Mouse (Mus musculus) forebrain, embryonic 12.5 days (tissue): Measurements from ENCODE around the gene Poc1b. TPM values are rescaled to one million over a fixed set of nuclear protein-coding genes. Genes with fewer than 3 reads are reported as not detected.
A peak's percentile ranks its signal among the peaks of the same experiment; 100 is the strongest.

Source experiments
- ATAC-seq: fragments of 200-750 bp; cut with Nextera tagmentation; 2 replicates; pipeline ENCODE4 v1.8.0; 2017; ENCODE audit warnings: moderate TSS enrichment; ENCODE audit not compliant: low FRiP score
- H3K27ac ChIP-seq: fragments of 300-500 bp; sonication (generic); 2 replicates; pipeline ENCODE4 v1.5.1; 2016; ENCODE audit warnings: mild to moderate bottlenecking
- H3K27me3 ChIP-seq: fragments of 300-500 bp; sonication (generic); 2 replicates; pipeline ENCODE4 v1.6.1; 2016; ENCODE audit warnings: mild to moderate bottlenecking
- H3K36me3 ChIP-seq: fragments of 300-500 bp; sonication (generic); replicated peaks from 2 replicates; pipeline ENCODE4 v1.6.1; 2016; ENCODE audit warnings: mild to moderate bottlenecking
- H3K4me1 ChIP-seq: fragments of 300-500 bp; sonication (generic); 2 replicates; pipeline ENCODE4 v1.6.1; 2016
- H3K4me2 ChIP-seq: fragments of 300-500 bp; sonication (generic); 2 replicates; pipeline ENCODE4 v1.6.1; 2016; ENCODE audit warnings: mild to moderate bottlenecking, moderate library complexity
- H3K4me3 ChIP-seq: fragments of 300-500 bp; sonication (generic); replicated peaks from 2 replicates; pipeline ENCODE4 v1.5.1; 2016; ENCODE audit warnings: mild to moderate bottlenecking
- H3K9ac ChIP-seq: fragments of 300-500 bp; sonication (generic); 2 replicates; pipeline ENCODE4 v1.6.1; 2016; ENCODE audit warnings: mild to moderate bottlenecking
- H3K9me3 ChIP-seq: fragments of 300-500 bp; sonication (generic); 2 replicates; pipeline ENCODE4 v1.6.1; 2016
- WGBS: fragments of 180-500 bp; shearing (Covaris S2); methylation state at CpG from one replicate; pipeline ENCODE4 v1.1.7; 2016; 5-methylcytosine and 5-hydroxymethylcytosine counted together
- polyA plus RNA-seq: library from polyadenylated mRNA; unstranded; fragments of >200 nt; fragmentation: Nextera tagmentation; extraction: Ambion mirVana; gene quantifications from 2 replicates; pipeline ENCODE4 v1.2.1, GENCODE M21; 2016

Gene Poc1b
- polyA plus RNA-seq, 1 experiment from 2014 or later = 24.6 TPM

DNA sequence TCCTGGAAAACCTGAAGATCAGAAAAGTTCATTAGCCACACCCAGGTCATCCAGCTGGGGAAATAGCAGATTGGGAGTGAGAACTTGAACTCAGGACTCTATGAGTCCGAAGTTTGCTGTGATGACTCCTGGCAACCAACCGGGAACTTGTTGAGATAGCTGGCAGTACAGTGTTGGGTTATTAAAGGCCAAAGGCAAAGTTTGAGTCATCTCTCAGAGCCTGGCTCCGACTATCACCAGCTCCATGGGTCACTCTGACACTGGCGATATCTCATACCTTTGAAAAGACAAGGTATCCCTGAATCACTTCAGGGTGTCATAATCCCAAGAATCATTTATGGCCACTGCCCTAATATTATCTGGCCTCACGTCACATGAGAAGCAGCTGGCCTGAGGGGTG lies 119.9 kb downstream of the Poc1b start:
- H3K4me3 ChIP-seq = no peak overlapping the region
- no peak overlapping the region for H3K27ac ChIP-seq
- H3K4me1 ChIP-seq = peaks cover 18% of the 10 kb centered on the region
- no peak overlapping the region for H3K4me2 ChIP-seq
- no peaks in the 10 kb centered on the region for H3K9me3 ChIP-seq
- WGBS = 89% methylated on average over 5 of the region's 5 CpGs
- ATAC-seq = no peak
- peaks cover 5% of the 10 kb centered on the region; the same call in 1 of the 2 replicates for H3K27me3 ChIP-seq
- H3K9ac ChIP-seq = no peak overlapping the region
- H3K36me3 ChIP-seq = no peaks in the 10 kb centered on the region

DNA sequence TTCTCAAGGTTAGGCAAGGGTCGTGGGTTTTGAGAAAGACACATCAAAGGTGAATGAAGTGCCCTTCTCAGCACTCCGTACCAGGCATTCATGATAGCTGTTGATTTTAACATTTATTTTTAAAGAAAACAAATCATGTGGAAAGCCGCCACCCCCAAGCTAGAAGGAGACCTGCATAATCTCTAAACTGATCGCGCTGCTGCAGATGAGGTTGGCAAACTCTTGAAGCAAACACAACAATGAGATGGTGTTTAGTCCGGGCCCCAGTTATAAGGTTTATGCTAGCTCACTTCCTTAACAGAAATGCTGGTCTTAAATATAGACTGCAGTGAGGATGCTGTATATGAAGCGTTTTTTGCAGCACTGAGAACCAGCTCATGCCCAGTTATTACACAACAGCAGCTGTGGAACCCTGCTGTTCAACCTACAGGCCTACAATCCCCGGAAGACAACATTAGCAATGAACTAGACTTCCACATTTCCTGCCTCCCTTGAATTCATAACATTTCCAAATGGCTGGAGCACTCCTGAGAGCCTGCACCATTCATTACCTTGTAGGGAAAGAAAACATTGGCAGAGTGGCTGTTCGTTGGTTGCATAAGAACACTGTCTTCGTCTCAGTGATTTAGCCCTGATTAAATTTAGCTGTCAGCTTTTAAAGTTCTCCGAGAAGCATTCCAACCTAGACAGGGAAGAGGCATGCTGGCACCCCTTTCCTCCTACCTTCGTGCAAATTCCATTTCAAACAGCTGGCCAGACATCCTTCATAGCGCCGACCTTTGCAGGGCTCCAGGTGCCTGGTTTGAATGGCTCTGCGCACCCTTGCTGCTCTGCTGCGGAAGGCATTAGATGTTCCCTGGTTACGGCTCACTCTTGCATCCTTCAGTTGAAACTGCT lies 121.4 kb downstream of the Poc1b start:
- Histone ChIP-seq H3K9ac (no peak overlapping the region), H3K27me3 (peaks cover 5% of the 10 kb centered on the region; the same call in 1 of the 2 replicates), H3K4me1 (peaks cover 18% of the 10 kb centered on the region), H3K4me2 (0 out of 2 replicates have a peak overlapping the region, but pooled peaks have one; percentile 15), H3K4me3 (no peak overlapping the region), H3K9me3 (no peaks in the 10 kb centered on the region), H3K36me3 (no peaks in the 10 kb centered on the region), H3K27ac (0 out of 2 replicates have a peak overlapping the region, but pooled peaks have one; percentile 8)
- no peak for ATAC-seq
- WGBS = 35% methylated on average over 17 of the region's 17 CpGs

DNA sequence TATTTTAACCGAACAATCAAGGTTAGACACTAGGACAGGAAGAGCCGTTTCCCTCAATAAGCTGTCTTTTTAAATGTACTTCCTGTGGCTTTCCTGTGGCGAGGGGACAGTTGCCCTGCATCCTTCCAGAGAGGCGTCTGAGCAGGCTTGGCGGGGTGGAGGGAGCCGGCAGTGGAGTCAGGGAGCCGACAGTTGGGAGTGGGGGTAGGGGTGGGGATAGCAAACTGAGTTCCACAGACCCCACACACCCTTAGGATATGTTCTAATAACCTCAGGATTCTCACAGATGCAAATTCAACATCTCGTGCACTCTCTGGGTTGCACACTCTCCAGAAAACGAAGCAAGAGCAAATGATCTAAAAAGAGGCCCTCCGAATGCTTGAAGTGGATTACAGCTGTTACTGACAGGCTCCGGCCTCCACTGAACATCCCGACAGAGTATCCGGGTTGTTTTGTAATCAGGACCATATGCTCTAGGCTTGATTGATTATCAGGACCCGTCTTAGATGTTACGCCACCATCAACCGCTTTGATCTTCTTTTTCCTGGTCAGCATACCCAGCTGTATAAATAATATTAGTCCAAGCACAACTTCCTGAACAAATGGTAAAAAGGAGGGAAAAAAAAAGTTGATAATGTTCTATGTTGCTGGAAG lies 122.3 kb downstream of the Poc1b start:
- ATAC-seq = no peak
- no peaks in the 10 kb centered on the region for H3K36me3 ChIP-seq
- no peak overlapping the region for H3K4me3 ChIP-seq
- WGBS = 19% methylated on average over 16 of the region's 16 CpGs
- H3K27me3 ChIP-seq = peaks cover 5% of the 10 kb centered on the region; the same call in 1 of the 2 replicates
- H3K9me3 ChIP-seq = no peaks in the 10 kb centered on the region
- peaks cover 18% of the 10 kb centered on the region for H3K4me1 ChIP-seq
- H3K4me2 ChIP-seq = peak overlapping the region; percentile 34
- no peak overlapping the region for H3K9ac ChIP-seq
- no peak overlapping the region for H3K27ac ChIP-seq

DNA sequence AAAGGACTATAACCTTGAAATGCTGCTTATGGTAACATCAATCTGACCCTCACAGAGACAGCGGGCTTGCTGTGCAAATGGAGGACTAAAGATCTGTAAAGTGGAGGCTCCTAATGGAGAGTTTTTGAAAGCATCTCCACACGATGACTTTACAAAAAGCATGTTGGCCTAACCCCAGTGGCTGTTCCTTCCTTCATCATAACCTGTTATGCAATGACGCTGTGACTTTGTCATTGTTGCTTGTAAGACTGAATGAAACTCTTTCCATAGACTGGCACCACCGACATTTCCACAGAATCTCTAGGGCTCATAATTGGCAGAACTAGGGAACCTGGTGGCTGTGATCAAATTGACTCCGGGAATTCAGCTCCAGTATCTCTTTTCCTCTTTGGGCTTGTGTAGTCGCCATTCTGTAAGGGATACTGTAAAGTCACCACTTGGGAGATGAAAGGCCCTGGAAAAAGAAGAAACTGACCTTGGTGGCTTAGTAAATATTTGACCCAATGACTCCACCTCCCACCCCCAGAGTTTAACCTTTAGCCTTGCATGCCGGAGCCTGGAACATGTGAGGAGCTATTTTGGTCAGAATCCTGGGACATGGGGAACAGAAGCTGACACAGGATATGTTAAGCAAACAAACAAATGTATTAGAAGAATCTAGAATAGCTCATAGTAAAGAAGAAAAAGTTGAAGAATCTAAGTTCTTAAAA lies 125.8 kb downstream of the Poc1b start:
- Histone ChIP-seq H3K4me1 (peaks cover 17% of the 10 kb centered on the region), H3K9me3 (no peaks in the 10 kb centered on the region), H3K27ac (no peak overlapping the region), H3K36me3 (no peaks in the 10 kb centered on the region), H3K27me3 (peaks cover 5% of the 10 kb centered on the region; the same call in 1 of the 2 replicates), H3K4me3 (no peak overlapping the region), H3K4me2 (no peak overlapping the region), H3K9ac (no peak overlapping the region)
- WGBS = 78% methylated on average over 7 of the region's 7 CpGs
- no peak for ATAC-seq

DNA sequence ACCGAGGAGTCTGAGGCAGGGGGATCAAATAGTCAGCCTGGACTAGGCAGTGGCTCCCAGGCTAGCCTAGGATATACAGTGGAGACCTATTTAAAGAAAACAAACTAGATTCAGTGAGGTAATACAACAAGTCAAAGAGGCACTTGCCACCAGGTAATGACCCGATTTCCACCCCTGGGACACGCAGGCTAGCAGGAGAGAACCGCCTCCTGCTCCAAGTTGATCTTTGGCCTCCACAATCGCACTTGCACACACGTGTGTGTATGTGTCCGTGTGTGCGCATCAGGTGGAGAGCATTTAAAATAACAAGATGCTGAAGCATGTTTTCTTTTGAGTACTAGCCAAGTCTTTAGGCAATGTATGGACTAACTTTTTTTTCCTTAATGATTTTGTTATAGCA lies 127.5 kb downstream of the Poc1b start:
- H3K27ac ChIP-seq = no peak overlapping the region
- no peaks in the 10 kb centered on the region for H3K9me3 ChIP-seq
- no peak overlapping the region for H3K4me3 ChIP-seq
- peaks cover 2% of the 10 kb centered on the region; the same call in 1 of the 2 replicates for H3K4me1 ChIP-seq
- 95% methylated on average over 8 of the region's 8 CpGs for WGBS
- H3K36me3 ChIP-seq = no peaks in the 10 kb centered on the region
- H3K9ac ChIP-seq = no peak overlapping the region
- no peak overlapping the region for H3K4me2 ChIP-seq
- no peak for ATAC-seq
- H3K27me3 ChIP-seq = no peaks in the 10 kb centered on the region

DNA sequence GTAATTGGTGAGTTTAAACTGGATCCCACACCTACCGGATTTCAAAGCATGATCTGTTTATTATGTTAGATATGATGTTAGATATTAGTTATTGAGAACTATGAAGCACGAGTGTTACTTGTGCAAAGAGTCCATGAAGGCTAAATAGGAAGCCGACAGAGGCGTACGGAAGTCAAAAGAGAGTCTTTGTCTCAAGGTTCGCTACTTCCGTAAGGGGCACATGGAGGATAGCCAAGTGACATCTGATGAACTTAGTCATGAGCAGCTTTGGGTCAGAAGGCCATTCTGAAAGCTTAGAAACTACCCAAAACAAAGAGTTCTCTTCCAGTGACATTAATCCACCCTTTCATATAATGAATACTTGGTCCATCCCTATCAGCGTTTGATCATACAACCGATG lies 128.2 kb downstream of the Poc1b start:
- H3K9me3 ChIP-seq = no peaks in the 10 kb centered on the region
- H3K4me2 ChIP-seq = no peak overlapping the region
- no peaks in the 10 kb centered on the region for H3K27me3 ChIP-seq
- no peaks in the 10 kb centered on the region for H3K4me1 ChIP-seq
- 93% methylated on average over 9 of the region's 9 CpGs for WGBS
- no peak for ATAC-seq
- no peak overlapping the region for H3K9ac ChIP-seq
- H3K27ac ChIP-seq = no peak overlapping the region
- H3K36me3 ChIP-seq = no peaks in the 10 kb centered on the region
- no peak overlapping the region for H3K4me3 ChIP-seq

DNA sequence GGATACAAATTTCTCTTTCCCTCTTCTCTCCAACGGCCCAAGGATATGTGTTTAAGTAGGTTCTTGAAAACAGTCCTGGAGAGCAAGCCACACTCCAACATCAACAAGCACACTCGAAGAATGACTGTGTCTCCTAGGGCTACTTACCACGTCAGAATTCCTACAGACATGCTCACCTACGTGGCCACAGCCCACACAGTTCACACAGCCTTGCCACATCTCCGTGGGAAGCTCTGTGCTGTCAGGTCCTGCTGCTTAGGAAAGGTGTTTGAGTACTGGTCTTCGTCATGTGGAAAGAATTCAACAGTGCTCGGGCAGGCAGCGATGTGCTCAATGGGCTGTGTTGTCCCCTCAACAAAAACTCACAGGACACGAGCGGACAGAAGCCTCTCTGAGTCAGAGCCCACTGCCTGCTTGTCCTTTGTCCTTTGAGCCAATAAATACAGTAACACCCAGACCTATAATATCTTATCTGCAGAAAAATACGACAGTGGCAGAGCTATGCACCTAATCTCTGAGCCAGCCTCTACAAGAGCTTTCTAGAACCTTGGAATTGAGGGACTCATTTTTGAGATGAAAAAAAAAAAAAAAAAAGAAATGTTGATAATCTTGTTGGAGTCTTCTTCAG lies 130.5 kb downstream of the Poc1b start:
- Histone ChIP-seq H3K27ac (no peak overlapping the region), H3K9me3 (no peaks in the 10 kb centered on the region), H3K4me3 (no peak overlapping the region), H3K9ac (no peak overlapping the region), H3K4me1 (no peaks in the 10 kb centered on the region), H3K4me2 (no peak overlapping the region), H3K36me3 (no peaks in the 10 kb centered on the region), H3K27me3 (no peaks in the 10 kb centered on the region)
- ATAC-seq = no peak
- WGBS = 84% methylated on average over 11 of the region's 11 CpGs

DNA sequence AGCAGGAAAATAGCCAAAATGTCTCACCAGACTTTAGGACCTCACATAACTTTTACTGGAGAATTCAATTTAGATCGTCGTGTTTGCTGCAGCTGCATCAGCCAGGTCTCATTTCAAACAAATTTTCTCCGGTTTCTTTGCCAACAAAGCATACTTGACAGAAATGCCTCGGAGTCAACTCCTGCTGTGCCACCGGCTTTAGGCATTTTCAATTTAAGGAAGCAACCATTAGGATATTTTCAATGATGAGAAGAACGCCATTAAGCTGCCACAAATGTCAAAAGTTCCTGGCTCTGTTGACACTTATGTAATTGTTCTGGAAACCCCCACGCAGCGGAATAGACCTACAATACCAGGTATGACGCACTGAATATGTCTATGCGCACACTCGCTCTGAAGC lies 131.7 kb downstream of the Poc1b start:
- H3K36me3 ChIP-seq = no peaks in the 10 kb centered on the region
- no peak overlapping the region for H3K9ac ChIP-seq
- no peaks in the 10 kb centered on the region for H3K4me1 ChIP-seq
- H3K27me3 ChIP-seq = no peaks in the 10 kb centered on the region
- no peak overlapping the region for H3K4me2 ChIP-seq
- H3K27ac ChIP-seq = no peak overlapping the region
- no peaks in the 10 kb centered on the region for H3K9me3 ChIP-seq
- H3K4me3 ChIP-seq = no peak overlapping the region
- ATAC-seq = no peak
- 80% methylated on average over 11 of the region's 11 CpGs for WGBS

DNA sequence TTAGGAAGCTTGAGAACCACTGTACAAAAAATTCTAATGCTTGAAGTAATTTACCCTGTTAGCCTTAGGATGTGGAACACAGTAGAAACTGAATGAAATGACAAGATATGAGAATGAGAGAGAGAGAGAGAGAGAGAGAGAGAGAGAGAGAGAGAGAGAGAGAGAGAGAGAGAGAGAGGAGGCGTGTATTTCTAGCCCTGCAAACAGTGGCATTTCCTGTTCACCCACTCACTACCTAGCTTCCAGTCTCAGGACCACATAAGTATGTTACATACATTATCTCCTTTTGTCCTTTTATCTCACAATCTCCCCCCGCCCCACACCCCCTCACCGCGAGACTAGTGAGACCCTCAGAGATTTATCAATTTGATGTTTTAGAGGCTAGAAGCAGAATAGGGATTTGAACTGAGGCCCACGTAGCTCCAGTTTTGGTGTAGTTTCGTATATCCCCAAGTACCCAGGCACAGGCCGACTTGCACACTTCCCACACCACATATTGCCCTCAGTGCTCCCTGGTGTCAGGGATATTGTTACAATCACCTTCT lies 134.5 kb downstream of the Poc1b start:
- ATAC-seq = no peak
- no peak overlapping the region for H3K9ac ChIP-seq
- H3K4me2 ChIP-seq = no peak overlapping the region
- WGBS = 90% methylated on average over 7 of the region's 7 CpGs
- no peak overlapping the region for H3K27ac ChIP-seq
- H3K4me1 ChIP-seq = 0 out of 2 replicates have a peak, but pooled peaks cover 2% of the 10 kb centered on the region
- no peak overlapping the region for H3K4me3 ChIP-seq
- no peaks in the 10 kb centered on the region for H3K36me3 ChIP-seq
- H3K9me3 ChIP-seq = no peaks in the 10 kb centered on the region
- 0 out of 2 replicates have a peak, but pooled peaks cover 2% of the 10 kb centered on the region for H3K27me3 ChIP-seq

DNA sequence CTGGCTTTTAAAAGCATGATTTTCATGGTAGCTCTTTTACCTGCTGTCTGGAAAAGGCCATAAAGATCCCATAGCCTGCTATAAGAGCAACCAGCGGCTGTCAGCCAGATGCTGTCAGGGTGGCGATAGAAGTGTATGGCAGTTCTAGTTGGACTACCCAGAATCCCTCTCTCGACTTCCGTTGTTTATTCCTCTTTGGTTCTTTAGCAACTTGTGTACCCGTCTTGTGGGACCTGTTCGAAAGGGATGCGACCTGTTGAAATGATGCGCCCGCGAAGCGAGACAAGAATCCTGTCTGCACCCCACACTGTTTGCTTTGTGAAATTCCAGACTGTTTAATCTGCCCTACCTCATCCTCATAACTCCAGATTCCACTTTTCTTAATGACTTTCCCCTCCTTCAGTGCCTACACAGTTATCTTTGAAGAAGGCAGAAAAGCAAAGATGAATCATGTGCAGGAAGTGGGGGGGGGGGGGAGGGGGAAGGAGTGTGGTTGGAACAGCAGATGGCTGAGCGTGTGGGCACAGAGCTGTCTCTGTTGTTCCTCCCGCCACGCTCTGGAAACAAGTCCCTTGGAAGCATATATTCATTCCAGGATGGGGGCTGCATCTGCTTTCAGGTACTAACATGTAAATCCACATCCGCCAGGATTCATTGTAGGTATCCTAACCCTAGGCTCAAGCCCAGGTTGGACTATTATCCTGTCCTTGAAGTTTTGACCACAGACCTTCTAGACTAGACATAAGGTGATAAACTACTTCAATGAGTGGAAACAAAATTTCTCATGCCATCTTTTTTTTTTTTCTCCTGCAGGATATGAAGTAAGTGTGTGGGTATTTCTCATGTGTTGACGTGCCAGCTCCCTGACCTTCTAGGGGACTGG lies 135.2 kb downstream of the Poc1b start:
- no peak overlapping the region for H3K27ac ChIP-seq
- H3K27me3 ChIP-seq = 0 out of 2 replicates have a peak, but pooled peaks cover 2% of the 10 kb centered on the region
- H3K36me3 ChIP-seq = no peaks in the 10 kb centered on the region
- no peak overlapping the region for H3K9ac ChIP-seq
- 0 out of 2 replicates have a peak, but pooled peaks cover 2% of the 10 kb centered on the region for H3K4me1 ChIP-seq
- WGBS = 84% methylated on average over 16 of the region's 16 CpGs
- no peak overlapping the region for H3K4me2 ChIP-seq
- H3K4me3 ChIP-seq = no peak overlapping the region
- no peak for ATAC-seq
- no peaks in the 10 kb centered on the region for H3K9me3 ChIP-seq

DNA sequence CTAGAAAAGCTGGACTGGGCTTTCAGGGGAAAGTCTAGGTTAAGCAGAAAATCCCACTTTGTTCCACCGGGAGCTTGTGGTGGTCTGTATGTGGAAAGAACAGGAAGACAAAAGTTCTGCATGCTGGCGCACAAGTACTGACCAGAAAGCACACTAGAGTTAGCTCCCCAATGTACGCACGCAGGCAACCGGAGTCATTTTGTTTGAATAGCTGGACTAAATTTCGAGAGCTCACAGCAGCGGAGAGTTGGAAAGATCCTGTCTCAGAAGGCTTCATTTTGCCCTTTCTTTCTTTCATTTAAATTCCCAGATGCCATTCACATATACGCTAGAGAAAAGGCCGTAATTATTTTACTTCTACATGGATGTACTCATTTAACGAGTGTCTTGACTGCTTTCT lies 135.9 kb downstream of the Poc1b start:
- Histone ChIP-seq H3K27me3 (0 out of 2 replicates have a peak, but pooled peaks cover 2% of the 10 kb centered on the region), H3K9ac (no peak overlapping the region), H3K9me3 (no peaks in the 10 kb centered on the region), H3K4me1 (0 out of 2 replicates have a peak, but pooled peaks cover 2% of the 10 kb centered on the region), H3K4me3 (no peak overlapping the region), H3K4me2 (no peak overlapping the region), H3K27ac (no peak overlapping the region), H3K36me3 (no peaks in the 10 kb centered on the region)
- no peak for ATAC-seq
- WGBS = 51% methylated on average over 10 of the region's 10 CpGs
